Mouse (Mus musculus) common myeloid progenitor, adult 5-6 weeks (primary cell): ENCODE results near the gene Dhx40. TPM values are rescaled to one million over a fixed set of nuclear protein-coding genes. Genes with fewer than 3 reads are reported as not detected.

Experiments
- total RNA-seq: library from RNA; stranded (forward); fragments of 200-1000, 187-1606 nt; gene quantifications from 2 replicates; pipeline ENCODE4 v1.2.3, GENCODE M21; 2017

Gene Dhx40
- total RNA-seq, 1 experiment from 2014 or later = 24.4 TPM

Other genes with a start within 250 kb of the Dhx40 start
- gene Vmp1, start 123.9 kb downstream of the Dhx40 start, total RNA-seq = 134 and 157 TPM in 2 replicates
- 29.6 and 34.2 TPM in 2 replicates for gene Ptrh2, start 123.8 kb downstream of the Dhx40 start, total RNA-seq
- 169 and 175 TPM in 2 replicates for gene Cltc, start 50.2 kb downstream of the Dhx40 start, total RNA-seq
- 2.4 and 5.3 TPM in 2 replicates for gene Ypel2, start 186.0 kb upstream of the Dhx40 start, total RNA-seq